Mouse (Mus musculus) left cerebral cortex, adult 2 months (tissue): ENCODE measurements around the gene Dntt. TPM values are rescaled to one million over a fixed set of nuclear protein-coding genes. Genes with fewer than 3 reads are reported as not detected.
A peak's percentile ranks its signal among the peaks of the same experiment; 100 is the strongest.

Experiments used
- DNase-seq, 2 experiments: peaks; one replicate each; pipeline ENCODE4 v3.0.0; 2021 to 2022; ENCODE audit warnings: low spot score in 2 of 2, mixed read lengths in 1 of 2; ENCODE audit errors: extremely low spot score in 1 of 2
- H3K27ac ChIP-seq: fragments of 200-600 bp; 2 replicates; pipeline ENCODE4 v1.8.1; 2022
- H3K4me3 ChIP-seq: fragments of 200-600 bp; 2 replicates; pipeline ENCODE4 v1.8.1; 2022
- CTCF ChIP-seq: fragments of 200-600 bp; IDR thresholded peaks from 2 replicates; pipeline ENCODE4 v1.8.1; 2022; ENCODE audit warnings: antibody characterized with exemption, mild to moderate bottlenecking, moderate library complexity
- intact Hi-C: fragments of 180-260 bp; cut with DNase I; formaldehyde crosslinking; loops from one replicate; pipeline ENCODE4 v1.15.1; 2025
- total RNA-seq, 2 experiments: library from RNA; stranded (reverse); gene quantifications; 2 replicates each; pipeline ENCODE4 v1.2.3; 2021

Gene Dntt
- total RNA-seq, 2 experiments from 2014 or later = not detected

DNA sequence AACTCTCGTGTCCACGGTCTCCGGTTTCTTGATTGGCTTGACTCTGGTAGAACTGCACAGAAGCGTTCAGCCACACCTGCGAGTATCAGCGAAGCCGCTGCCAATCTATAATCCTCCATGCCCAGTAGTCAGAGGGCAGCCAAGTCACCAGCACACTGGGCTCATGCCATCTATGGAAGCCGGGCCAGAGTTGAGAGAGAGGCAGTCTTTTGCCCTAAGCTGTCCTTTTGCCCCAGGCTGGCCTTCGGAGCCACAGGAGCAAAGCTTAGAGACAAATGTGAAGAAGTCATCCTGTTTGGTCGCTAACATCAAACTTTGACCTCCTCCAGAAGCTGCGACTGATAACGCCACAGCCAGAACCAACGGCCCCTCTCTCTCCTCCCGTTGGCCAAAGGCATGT is 54.6 kb downstream of the Dntt start:
- H3K27ac ChIP-seq = no peak overlapping the region
- no peak for TF ChIP-seq CTCF
- H3K4me3 ChIP-seq = no peak overlapping the region
- intact Hi-C loops = loop anchor here (10.0 kb wide), 1 partner anchor 371 kb away; no protein-coding TSS in a partner anchor
- DNase-seq = no peak

GRCm38 (mm10) chr19:41086289-41086688 is 57.2 kb downstream of the Dntt start:
- TF ChIP-seq CTCF = no peak
- no peak for DNase-seq
- Histone ChIP-seq H3K4me3 (no peak overlapping the region), H3K27ac (no peak overlapping the region)
- intact Hi-C loops = loop anchor here (5.0 to 10.0 kb wide), 4 partner anchors 121 to 676 kb away; partner anchors contain the start of gene Tll2

- TF ChIP-seq CTCF = peak; percentile 76
- Histone ChIP-seq H3K27ac (no peak overlapping the region), H3K4me3 (no peak overlapping the region)
- peak; percentile 79 to 80 for DNase-seq
- intact Hi-C loops = loop anchor here (5.0 to 10.0 kb wide), 4 partner anchors 121 to 676 kb away; partner anchors contain the start of gene Tll2
These were observed 57.6 kb downstream of the Dntt start for GRCm38 (mm10) chr19:41086700-41087099.

DNA sequence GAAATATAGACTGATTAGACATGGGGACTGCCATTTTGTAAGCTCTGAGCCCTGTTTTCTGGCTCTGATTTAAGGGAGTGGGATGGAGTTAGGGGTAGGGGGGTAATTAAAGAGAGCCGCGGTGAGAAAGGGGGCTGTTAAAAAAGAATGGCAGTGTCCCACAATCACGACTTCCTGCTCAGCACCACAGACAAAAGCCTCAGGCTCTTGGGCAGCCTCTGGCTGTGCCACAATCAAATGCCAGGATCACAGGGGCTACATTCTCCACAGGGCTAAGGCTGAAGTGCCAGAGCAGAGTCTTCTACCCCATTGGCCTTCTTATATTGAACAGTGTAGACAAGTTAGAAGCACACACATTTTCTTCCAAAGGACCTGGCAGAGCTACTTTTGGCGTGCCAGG is 58.8 kb downstream of the Dntt start:
- no peak for TF ChIP-seq CTCF
- intact Hi-C loops = loop anchor here (5.0 to 10.0 kb wide), 4 partner anchors 119 to 674 kb away; partner anchors contain the start of gene Tll2
- no peak for DNase-seq
- Histone ChIP-seq H3K4me3 (no peak overlapping the region), H3K27ac (no peak overlapping the region)

- Histone ChIP-seq H3K27ac (no peak overlapping the region), H3K4me3 (peak overlapping the region; percentile 24; the same call in 1 of the 2 replicates)
- no peak for TF ChIP-seq CTCF
- intact Hi-C loops = loop anchor here (5.0 to 10.0 kb wide), 4 partner anchors 119 to 674 kb away; partner anchors contain the start of gene Tll2
- DNase-seq = no peak
These were observed 59.4 kb downstream of the Dntt start for GRCm38 (mm10) chr19:41088491-41088890.

GRCm38 (mm10) chr19:41089833-41090232 is 60.8 kb downstream of the Dntt start:
- intact Hi-C loops = loop anchor here (5.0 to 10.0 kb wide), 4 partner anchors 117 to 672 kb away; partner anchors contain the start of gene Tll2
- no peak overlapping the region for H3K4me3 ChIP-seq
- peak; percentile 85 for TF ChIP-seq CTCF
- no peak overlapping the region for H3K27ac ChIP-seq
- peak; percentile 54 to 71 for DNase-seq

DNA sequence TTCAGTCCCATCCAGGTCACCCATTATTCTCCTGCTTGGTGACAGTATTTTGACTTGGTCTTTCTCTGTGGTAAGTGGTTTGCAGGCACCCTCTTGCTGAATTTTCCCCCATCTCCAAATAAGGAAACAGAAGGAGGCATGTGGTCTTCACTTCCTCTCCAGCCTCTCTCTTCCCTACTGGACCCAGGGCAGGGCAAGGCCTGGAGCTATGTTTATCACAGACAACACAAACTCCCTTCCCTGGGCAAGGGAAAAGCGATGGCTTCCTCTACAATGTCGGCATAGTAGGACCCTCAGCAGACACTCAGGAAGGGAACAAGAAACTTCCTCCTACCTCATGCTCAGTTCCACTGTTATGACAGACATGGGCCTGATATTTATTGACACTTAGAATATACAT is 62.8 kb downstream of the Dntt start:
- intact Hi-C loops = no loop called here
- Histone ChIP-seq H3K4me3 (no peak overlapping the region), H3K27ac (no peak overlapping the region)
- no peak for TF ChIP-seq CTCF
- no peak for DNase-seq

GRCm38 (mm10) chr19:41097038-41097437 is 68.0 kb downstream of the Dntt start:
- DNase-seq = no peak
- Histone ChIP-seq H3K27ac (no peak overlapping the region), H3K4me3 (no peak overlapping the region)
- intact Hi-C loops = no loop called here
- TF ChIP-seq CTCF = no peak

GRCm38 (mm10) chr19:41100863-41101262 is 71.8 kb downstream of the Dntt start:
- Histone ChIP-seq H3K27ac (no peak overlapping the region), H3K4me3 (no peak overlapping the region)
- intact Hi-C loops = no loop called here
- no peak for DNase-seq
- no peak for TF ChIP-seq CTCF

DNA sequence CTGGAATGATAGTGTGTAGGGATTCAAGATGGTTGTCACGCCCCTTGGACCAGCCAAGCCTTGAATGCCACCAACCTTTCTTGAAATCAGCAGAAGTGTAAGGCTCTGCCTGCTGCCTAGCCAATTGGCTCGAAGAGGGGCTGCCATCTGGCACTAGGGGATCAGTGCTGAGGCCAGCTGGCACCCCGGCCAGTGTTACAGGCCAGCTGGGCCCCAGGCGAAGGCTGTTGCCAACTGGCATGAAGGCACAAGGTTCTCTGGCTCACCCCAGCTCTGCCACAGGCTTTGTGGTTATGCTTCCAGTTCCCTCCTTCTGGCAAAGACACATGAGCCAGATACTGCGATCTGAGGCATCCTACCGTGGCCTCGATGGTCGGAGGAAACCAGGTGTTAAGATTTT is 72.3 kb downstream of the Dntt start:
- DNase-seq = peak; percentile 57 to 67
- intact Hi-C loops = no loop called here
- Histone ChIP-seq H3K4me3 (no peak overlapping the region), H3K27ac (no peak overlapping the region)
- TF ChIP-seq CTCF = no peak

DNA sequence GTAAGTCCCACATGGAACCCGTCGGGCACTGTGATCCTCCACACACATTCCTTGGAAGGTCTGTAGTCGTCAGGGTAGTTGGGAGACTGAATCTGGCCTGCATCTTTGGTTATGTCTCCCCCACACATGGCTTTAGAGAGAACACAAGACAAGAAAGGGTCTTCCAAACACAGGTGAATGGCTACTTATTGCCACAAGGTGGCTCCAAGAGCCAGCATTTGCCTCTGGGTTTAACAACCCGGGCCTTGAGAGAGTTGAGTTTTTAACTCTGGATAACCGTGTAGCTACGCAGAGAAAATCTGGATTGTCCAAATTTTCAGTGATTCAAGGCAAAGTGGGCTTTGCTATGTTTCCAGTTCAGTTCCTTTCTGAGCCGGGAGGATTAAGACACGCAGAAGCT is 75.8 kb downstream of the Dntt start:
- Histone ChIP-seq H3K27ac (no peak overlapping the region), H3K4me3 (no peak overlapping the region)
- intact Hi-C loops = loop anchor here (1.0 kb wide), 1 partner anchor 99 kb away; no protein-coding TSS in a partner anchor
- peak; percentile 29 to 39 for DNase-seq
- peak; percentile 83 for TF ChIP-seq CTCF

- DNase-seq = no peak
- no peak for TF ChIP-seq CTCF
- no peak overlapping the region for H3K27ac ChIP-seq
- H3K4me3 ChIP-seq = no peak overlapping the region
- intact Hi-C loops = no loop called here
These were observed 78.5 kb downstream of the Dntt start for GRCm38 (mm10) chr19:41107530-41107929.

DNA sequence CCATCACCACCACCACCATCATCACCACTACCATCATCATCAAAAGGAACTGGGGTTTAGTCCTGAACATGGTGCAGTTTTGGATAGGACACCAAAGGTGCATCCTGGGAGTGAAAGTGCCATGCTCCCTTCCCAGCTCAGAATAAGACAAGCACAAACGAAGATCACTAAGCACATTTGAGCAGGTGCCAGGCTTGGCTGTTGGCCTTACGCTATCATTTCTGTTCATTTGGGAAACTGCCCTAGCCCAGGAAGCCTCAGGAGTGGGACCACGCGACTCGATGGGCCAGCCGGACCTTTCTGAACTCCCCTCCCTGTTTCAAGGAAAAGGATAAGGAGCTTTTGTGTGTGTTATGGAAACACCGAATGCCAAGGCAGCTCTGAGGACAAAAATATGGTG is 79.6 kb downstream of the Dntt start:
- TF ChIP-seq CTCF = no peak
- no peak overlapping the region for H3K4me3 ChIP-seq
- intact Hi-C loops = no loop called here
- no peak for DNase-seq
- H3K27ac ChIP-seq = no peak overlapping the region

Other genes with a start within 250 kb of the Dntt start
- gene Ccnj, start 198.0 kb upstream of the Dntt start, total RNA-seq = 1 to 10 TPM; 8.2 to 8.6 TPM
- 10 to 100 TPM in 1 of 2 experiments, 1 to 10 TPM in 1; 7.4 to 10.1 TPM for gene Zfp518a, start 134.6 kb upstream of the Dntt start, total RNA-seq
- 10 to 100 TPM in 1 of 2 experiments, 1 to 10 TPM in 1; 8.4 to 10.4 TPM for gene Blnk, start 34.7 kb upstream of the Dntt start, total RNA-seq
- 1 to 10 TPM; 5.7 to 6.3 TPM for gene Opalin, start 47.8 kb downstream of the Dntt start, total RNA-seq
- gene Tll2, start 177.6 kb downstream of the Dntt start, total RNA-seq = under 1 TPM; 0.68 to 0.84 TPM
- gene Tm9sf3, start 234.7 kb downstream of the Dntt start, total RNA-seq = 100 to 1,000 TPM; 130 to 135 TPM